Mouse (Mus musculus): ENCODE data around the gene Ankrd33b.

DNA sequence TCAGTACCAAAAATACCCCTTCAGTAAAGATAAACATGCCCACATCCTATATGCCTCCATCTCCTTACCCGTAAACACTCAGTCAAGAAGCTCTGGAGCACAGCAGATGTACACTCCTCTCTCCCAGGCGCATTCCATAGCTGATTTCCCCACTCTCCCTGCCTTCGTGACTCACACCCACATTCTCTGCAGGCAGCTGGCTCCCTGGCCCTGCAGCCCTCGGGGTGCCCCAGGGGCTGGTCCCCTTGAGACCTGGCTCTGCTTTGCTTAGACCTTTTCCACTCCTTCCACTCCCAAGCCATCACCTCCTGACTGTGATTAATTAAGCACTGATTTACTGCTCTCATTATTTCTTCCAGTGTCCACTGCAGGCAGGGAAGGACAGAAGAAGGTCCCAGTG lies 7.7 kb upstream of the Ankrd33b start:
- TF ChIP-seq POLR2A (IDR thresholded peaks at IDR 0.05; ENCODE audit: low read depth, low read length), result no peak
- no peak for TF ChIP-seq CTCF (IDR thresholded peaks at IDR 0.05; ENCODE audit: extremely low read depth, insufficient read depth, insufficient read length, insufficient replicate concordance)
